Mouse (Mus musculus) forebrain, embryonic 10.5 days (tissue): ENCODE measurements around the gene Dock4. TPM values are rescaled to one million over a fixed set of nuclear protein-coding genes. Genes with fewer than 3 reads are reported as not detected.

ENCODE experiments used
- DNase-seq: peaks from one replicate; pipeline ENCODE4 v3.0.0-alpha.2; 2017; ENCODE audit warnings: low spot score; ENCODE audit errors: extremely low spot score
- H3K27ac ChIP-seq: fragments of 300-500 bp; sonication (generic); 2 replicates; pipeline ENCODE4 v1.5.1; 2016; ENCODE audit warnings: mild to moderate bottlenecking
- H3K27me3 ChIP-seq: fragments of 300-500 bp; sonication (generic); 2 replicates; pipeline ENCODE4 v1.6.1; 2016; ENCODE audit warnings: mild to moderate bottlenecking; ENCODE audit not compliant: poor library complexity, severe bottlenecking
- H3K36me3 ChIP-seq: fragments of 300-500 bp; sonication (generic); replicated peaks from 2 replicates; pipeline ENCODE4 v1.6.1; 2016; ENCODE audit warnings: mild to moderate bottlenecking, moderate library complexity
- H3K4me1 ChIP-seq: fragments of 300-500 bp; sonication (generic); 2 replicates; pipeline ENCODE4 v1.6.1; 2016
- H3K4me3 ChIP-seq: fragments of 300-500 bp; sonication (generic); 2 replicates; pipeline ENCODE4 v1.5.1; 2016; ENCODE audit warnings: mild to moderate bottlenecking, moderate library complexity
- H3K9me3 ChIP-seq: fragments of 300-500 bp; sonication (generic); 2 replicates; pipeline ENCODE4 v1.6.1; 2016; ENCODE audit warnings: mild to moderate bottlenecking, moderate library complexity
- WGBS: fragments of 180-500 bp; shearing (Covaris S2); methylation state at CpG from one replicate; pipeline ENCODE4 v1.1.7; 2016; 5-methylcytosine and 5-hydroxymethylcytosine counted together
- polyA plus RNA-seq: library from polyadenylated mRNA; unstranded; fragments of >200 nt; fragmentation: Nextera tagmentation; extraction: Ambion mirVana; gene quantifications from 2 replicates; pipeline ENCODE4 v1.2.1, GENCODE M21; 2016

Dock4 gene
- polyA plus RNA-seq, 1 experiment from 2014 or later: 16.2 TPM

- Histone ChIP-seq H3K9me3 (no peaks in the 10 kb centered on the region), H3K36me3 (no peaks in the 10 kb centered on the region), H3K4me1 (peaks cover 32% of the 10 kb centered on the region), H3K27ac (no peak overlapping the region), H3K4me3 (no peak overlapping the region), H3K27me3 (peaks cover 35% of the 10 kb centered on the region)
- WGBS: 30% methylated on average over 2 of the region's 2 CpGs
- DNase-seq: no peak
Observed at GRCm38 (mm10) chr12:40438049-40438448, 7.7 kb upstream of the Dock4 start.

- peak overlapping the region; percentile 92 for H3K27ac ChIP-seq
- no peaks in the 10 kb centered on the region for H3K36me3 ChIP-seq
- H3K4me3 ChIP-seq: peak overlapping the region; percentile 81
- WGBS: 1% methylated on average over 16 of the region's 16 CpGs
- peaks cover 35% of the 10 kb centered on the region for H3K4me1 ChIP-seq
- H3K9me3 ChIP-seq: no peaks in the 10 kb centered on the region
- DNase-seq: no peak
- peaks cover 19% of the 10 kb centered on the region for H3K27me3 ChIP-seq
Observed at GRCm38 (mm10) chr12:40445206-40445605, 546 bp upstream of the Dock4 start.

GRCm38 (mm10) chr12:40446450-40447381 lies 964 bp downstream of the Dock4 start:
- Histone ChIP-seq H3K27me3 (peaks cover 8% of the 10 kb centered on the region), H3K4me3 (peak overlapping the region; percentile 81), H3K9me3 (no peaks in the 10 kb centered on the region), H3K36me3 (no peaks in the 10 kb centered on the region), H3K27ac (peak overlapping the region; percentile 92), H3K4me1 (peaks cover 35% of the 10 kb centered on the region)
- peak; percentile 68 for DNase-seq
- under 1% methylated on average over 44 of the region's 44 CpGs for WGBS

- Histone ChIP-seq H3K4me3 (peak overlapping the region; percentile 81), H3K4me1 (peaks cover 35% of the 10 kb centered on the region), H3K9me3 (no peaks in the 10 kb centered on the region), H3K27me3 (peaks cover 8% of the 10 kb centered on the region), H3K36me3 (no peaks in the 10 kb centered on the region), H3K27ac (no peak overlapping the region)
- no peak for DNase-seq
- 19% methylated on average over 10 of the region's 10 CpGs for WGBS
Observed at GRCm38 (mm10) chr12:40447561-40448355, 2.0 kb downstream of the Dock4 start.

GRCm38 (mm10) chr12:40449119-40449795 lies 3.5 kb downstream of the Dock4 start:
- Histone ChIP-seq H3K36me3 (no peaks in the 10 kb centered on the region), H3K27ac (no peak overlapping the region), H3K4me1 (peaks cover 35% of the 10 kb centered on the region), H3K9me3 (no peaks in the 10 kb centered on the region), H3K27me3 (peaks cover 8% of the 10 kb centered on the region; the same call in 1 of the 2 replicates), H3K4me3 (no peak overlapping the region)
- DNase-seq: no peak
- 79% methylated on average over 9 of the region's 9 CpGs for WGBS

- peaks cover 14% of the 10 kb centered on the region for H3K4me1 ChIP-seq
- H3K4me3 ChIP-seq: no peak overlapping the region
- H3K36me3 ChIP-seq: no peaks in the 10 kb centered on the region
- no peak overlapping the region for H3K27ac ChIP-seq
- 92% methylated on average over 2 of the region's 2 CpGs for WGBS
- no peak for DNase-seq
- no peaks in the 10 kb centered on the region for H3K27me3 ChIP-seq
- no peaks in the 10 kb centered on the region for H3K9me3 ChIP-seq
Observed at GRCm38 (mm10) chr12:40456517-40456916, 10.8 kb downstream of the Dock4 start.

GRCm38 (mm10) chr12:40458977-40459376 lies 13.2 kb downstream of the Dock4 start:
- Histone ChIP-seq H3K4me3 (no peak overlapping the region), H3K36me3 (no peaks in the 10 kb centered on the region), H3K27me3 (no peaks in the 10 kb centered on the region), H3K4me1 (peaks cover 28% of the 10 kb centered on the region), H3K27ac (no peak overlapping the region), H3K9me3 (no peaks in the 10 kb centered on the region)
- 79% methylated on average over 3 of the region's 3 CpGs for WGBS
- DNase-seq: no peak

- no peak overlapping the region for H3K27ac ChIP-seq
- peaks cover 36% of the 10 kb centered on the region for H3K4me1 ChIP-seq
- no peaks in the 10 kb centered on the region for H3K9me3 ChIP-seq
- no peaks in the 10 kb centered on the region for H3K27me3 ChIP-seq
- DNase-seq: no peak
- 75% methylated on average over 6 of the region's 6 CpGs for WGBS
- H3K4me3 ChIP-seq: no peak overlapping the region
- no peaks in the 10 kb centered on the region for H3K36me3 ChIP-seq
Observed at GRCm38 (mm10) chr12:40459673-40460265, 14.0 kb downstream of the Dock4 start.

- Histone ChIP-seq H3K36me3 (no peaks in the 10 kb centered on the region), H3K4me1 (peaks cover 57% of the 10 kb centered on the region), H3K27me3 (no peaks in the 10 kb centered on the region), H3K4me3 (no peak overlapping the region), H3K27ac (peak overlapping the region; percentile 60; the same call in 1 of the 2 replicates), H3K9me3 (no peaks in the 10 kb centered on the region)
- 61% methylated on average over 7 of the region's 7 CpGs for WGBS
- DNase-seq: no peak
Observed at GRCm38 (mm10) chr12:40462693-40463235, 17.0 kb downstream of the Dock4 start.

- H3K36me3 ChIP-seq: no peaks in the 10 kb centered on the region
- H3K4me3 ChIP-seq: no peak overlapping the region
- no peaks in the 10 kb centered on the region for H3K27me3 ChIP-seq
- DNase-seq: no peak
- peak overlapping the region; percentile 26; the same call in 1 of the 2 replicates for H3K27ac ChIP-seq
- peaks cover 57% of the 10 kb centered on the region for H3K4me1 ChIP-seq
- no peaks in the 10 kb centered on the region for H3K9me3 ChIP-seq
- 61% methylated on average over 2 of the region's 2 CpGs for WGBS
Observed at GRCm38 (mm10) chr12:40463828-40464227, 18.1 kb downstream of the Dock4 start.

GRCm38 (mm10) chr12:40464282-40464681 lies 18.5 kb downstream of the Dock4 start:
- Histone ChIP-seq H3K36me3 (no peaks in the 10 kb centered on the region), H3K27me3 (no peaks in the 10 kb centered on the region), H3K9me3 (no peaks in the 10 kb centered on the region), H3K4me1 (peaks cover 53% of the 10 kb centered on the region), H3K4me3 (no peak overlapping the region), H3K27ac (peak overlapping the region; percentile 26; the same call in 1 of the 2 replicates)
- DNase-seq: no peak
- 51% methylated on average over 6 of the region's 6 CpGs for WGBS

GRCm38 (mm10) chr12:40468235-40468634 lies 22.5 kb downstream of the Dock4 start:
- H3K4me3 ChIP-seq: no peak overlapping the region
- no peaks in the 10 kb centered on the region for H3K36me3 ChIP-seq
- H3K4me1 ChIP-seq: peaks cover 53% of the 10 kb centered on the region
- H3K27ac ChIP-seq: no peak overlapping the region
- no peak for DNase-seq
- no peaks in the 10 kb centered on the region for H3K27me3 ChIP-seq
- WGBS: 95% methylated on average over 4 of the region's 4 CpGs
- no peaks in the 10 kb centered on the region for H3K9me3 ChIP-seq
